Mouse (Mus musculus): ENCODE measurements around the gene D6Wsu163e. TPM values are rescaled to one million over a fixed set of nuclear protein-coding genes. Genes with fewer than 3 reads are reported as not detected.

D6Wsu163e gene
- total RNA-seq, 2 experiments from 2014 or later = 32.0 to 45.7 TPM

- ATAC-seq (replicated peaks; ENCODE audit: low FRiP score, poor library complexity, severe bottlenecking) = no peak
These were observed 56.6 kb downstream of the D6Wsu163e start for GRCm38 (mm10) chr6:126996399-126996798.

GRCm38 (mm10) chr6:127005646-127006045 lies 65.9 kb downstream of the D6Wsu163e start:
- ATAC-seq (replicated peaks; ENCODE audit: low FRiP score, poor library complexity, severe bottlenecking) = no peak

DNA sequence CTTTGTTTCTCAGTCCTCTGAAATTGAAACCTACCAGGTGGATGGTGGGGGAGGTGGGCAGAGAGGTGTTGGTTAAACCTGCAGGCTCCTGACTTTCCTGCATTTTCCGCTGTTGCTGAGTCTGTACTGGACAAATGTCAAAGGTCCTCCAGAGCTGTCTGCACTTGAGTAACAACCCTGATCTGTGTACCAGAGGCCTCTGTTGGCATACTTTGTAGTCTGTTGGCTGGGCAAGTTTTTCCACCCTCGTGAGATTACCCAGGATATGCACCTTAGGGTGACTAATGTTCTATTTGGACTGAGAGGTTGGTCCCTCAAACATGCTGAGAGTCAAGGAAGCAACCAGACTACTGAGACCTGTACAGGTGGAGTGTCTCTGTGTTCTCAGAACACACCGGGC lies 66.8 kb downstream of the D6Wsu163e start:
- no peak for ATAC-seq (replicated peaks; ENCODE audit: low FRiP score, poor library complexity, severe bottlenecking)

DNA sequence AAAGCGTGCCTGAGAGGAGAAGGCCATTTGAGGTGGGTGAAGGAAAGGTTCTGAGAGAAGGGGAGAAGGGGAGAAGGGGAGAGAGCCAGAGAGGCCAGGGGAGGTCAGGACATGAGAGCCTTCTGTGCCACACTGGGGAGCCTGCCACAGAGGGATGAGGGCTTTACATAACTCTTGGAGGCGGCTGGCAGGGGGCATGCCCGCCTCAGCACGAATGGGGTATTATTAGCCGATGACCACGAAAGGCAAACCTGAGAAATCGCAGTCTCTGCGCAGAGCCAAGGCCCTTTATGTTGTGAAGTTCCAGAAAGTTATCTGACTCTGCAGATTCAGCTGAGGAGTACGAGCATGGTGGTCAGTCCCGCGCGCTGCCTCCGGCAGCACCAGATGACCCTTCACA lies 70.3 kb downstream of the D6Wsu163e start:
- no peak for ATAC-seq (replicated peaks; ENCODE audit: low FRiP score, poor library complexity, severe bottlenecking)

- no peak for ATAC-seq (replicated peaks; ENCODE audit: low FRiP score, poor library complexity, severe bottlenecking)
These were observed 72.3 kb downstream of the D6Wsu163e start for GRCm38 (mm10) chr6:127011947-127012535.

GRCm38 (mm10) chr6:127014906-127015770 lies 75.4 kb downstream of the D6Wsu163e start, which contains the start of gene Fgf6:
Gene Fgf6, plus strand, starts transcription at chr6:127015586.
- no peak for ATAC-seq (replicated peaks; ENCODE audit: low FRiP score, poor library complexity, severe bottlenecking)

GRCm38 (mm10) chr6:127019254-127019653 lies 79.5 kb downstream of the D6Wsu163e start:
- ATAC-seq (replicated peaks; ENCODE audit: low FRiP score, poor library complexity, severe bottlenecking) = no peak

DNA sequence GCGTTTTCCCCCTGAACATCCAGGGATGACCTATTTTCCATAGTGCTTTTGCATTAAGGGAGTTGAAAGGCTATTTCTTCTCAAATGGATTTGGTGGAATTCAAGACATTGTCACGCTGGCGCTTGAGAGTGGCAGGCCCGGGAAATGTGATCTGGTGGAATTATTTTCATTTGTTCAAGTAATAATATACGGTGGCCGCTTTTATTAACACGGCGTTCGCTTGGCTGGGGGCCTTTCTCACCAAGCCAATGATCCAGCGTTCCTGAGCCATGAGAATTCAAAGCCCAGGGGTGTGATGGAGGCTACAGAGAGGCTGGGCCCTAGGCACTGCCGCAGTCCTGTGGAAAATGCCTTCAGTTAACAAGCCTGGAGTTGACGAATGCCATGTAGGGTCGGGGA lies 80.7 kb downstream of the D6Wsu163e start:
- no peak for ATAC-seq (replicated peaks; ENCODE audit: low FRiP score, poor library complexity, severe bottlenecking)

DNA sequence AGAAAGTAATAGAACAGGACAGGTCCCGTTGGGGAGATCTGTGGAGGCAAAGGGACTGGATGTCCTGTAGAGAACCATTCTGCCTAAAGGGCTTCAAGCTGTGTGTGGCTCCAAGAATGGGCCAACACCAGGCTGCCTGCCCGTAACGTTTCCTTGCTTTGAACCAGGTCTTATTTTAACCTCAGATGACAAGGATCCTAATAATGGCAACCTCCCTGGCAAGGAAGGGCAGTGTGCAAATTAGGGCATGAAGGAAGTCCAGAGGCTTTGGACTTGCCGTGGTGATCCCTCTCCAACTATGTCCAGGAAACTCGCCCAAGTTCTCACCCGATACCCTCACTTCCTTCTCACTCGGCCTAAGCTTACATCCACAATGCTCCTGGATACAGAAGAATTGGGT lies 85.1 kb downstream of the D6Wsu163e start:
- no peak for ATAC-seq (replicated peaks; ENCODE audit: low FRiP score, poor library complexity, severe bottlenecking)

Other genes starting within 250 kb of the D6Wsu163e start
- gene Kcna6, start 199.3 kb upstream of the D6Wsu163e start, total RNA-seq (2015; ENCODE audit: low replicate concordance) = not detected in 2 replicates
- not detected in 2 replicates for gene Kcna6, start 199.3 kb upstream of the D6Wsu163e start, total RNA-seq (2017; ENCODE audit: low replicate concordance)
- gene Ndufa9, start 90.8 kb upstream of the D6Wsu163e start, total RNA-seq (2015; ENCODE audit: low replicate concordance) = 16.9 and 49.9 TPM in 2 replicates
- gene Ndufa9, start 90.8 kb upstream of the D6Wsu163e start, total RNA-seq (2017; ENCODE audit: low replicate concordance) = 25.2 and 55.3 TPM in 2 replicates
- not detected in 2 replicates for gene Akap3, start 86.9 kb upstream of the D6Wsu163e start, total RNA-seq (2015; ENCODE audit: low replicate concordance)
- not detected in 2 replicates for gene Akap3, start 86.9 kb upstream of the D6Wsu163e start, total RNA-seq (2017; ENCODE audit: low replicate concordance)
- gene Dyrk4, start 18.1 kb upstream of the D6Wsu163e start, total RNA-seq (2015; ENCODE audit: low replicate concordance) = not detected in 2 replicates
- gene Dyrk4, start 18.1 kb upstream of the D6Wsu163e start, total RNA-seq (2017; ENCODE audit: low replicate concordance) = 0.64 TPM in 1 of 2 replicates, not detected in the other
- 119 and 132 TPM in 2 replicates for gene Rad51ap1, start 375 bp upstream of the D6Wsu163e start, total RNA-seq (2015; ENCODE audit: low replicate concordance)
- 314 and 446 TPM in 2 replicates for gene Rad51ap1, start 375 bp upstream of the D6Wsu163e start, total RNA-seq (2017; ENCODE audit: low replicate concordance)
- gene Fgf6, start 75.6 kb downstream of the D6Wsu163e start, total RNA-seq (2015; ENCODE audit: low replicate concordance) = not detected in 2 replicates
- not detected in 2 replicates for gene Fgf6, start 75.6 kb downstream of the D6Wsu163e start, total RNA-seq (2017; ENCODE audit: low replicate concordance)
- not detected in 2 replicates for gene Fgf23, start 132.9 kb downstream of the D6Wsu163e start, total RNA-seq (2015; ENCODE audit: low replicate concordance)
- gene Fgf23, start 132.9 kb downstream of the D6Wsu163e start, total RNA-seq (2017; ENCODE audit: low replicate concordance) = not detected in 2 replicates
- 1.1 TPM in 1 of 2 replicates, not detected in the other for gene Tigar, start 169.6 kb downstream of the D6Wsu163e start, total RNA-seq (2015; ENCODE audit: low replicate concordance)
- 0.13 and 1.1 TPM in 2 replicates for gene Tigar, start 169.6 kb downstream of the D6Wsu163e start, total RNA-seq (2017; ENCODE audit: low replicate concordance)
- 11.5 and 26.0 TPM in 2 replicates for gene Ccnd2, start 212.2 kb downstream of the D6Wsu163e start, total RNA-seq (2015; ENCODE audit: low replicate concordance)
- gene Ccnd2, start 212.2 kb downstream of the D6Wsu163e start, total RNA-seq (2017; ENCODE audit: low replicate concordance) = 5.0 and 5.2 TPM in 2 replicates

Measured in erythroid progenitor cell, adult 5-6 weeks (primary cell).